Mouse (Mus musculus) liver, embryonic 16.5 days (tissue): ENCODE measurements around the gene Elk4. TPM values are rescaled to one million over a fixed set of nuclear protein-coding genes. Genes with fewer than 3 reads are reported as not detected.

Experiments
- ATAC-seq: fragments of 200-750 bp; cut with Nextera tagmentation; 2 replicates; pipeline ENCODE4 v1.8.0; 2017; ENCODE audit warnings: low read depth, mild to moderate bottlenecking, moderate number of reproducible peaks, moderate library complexity
- H3K27ac ChIP-seq: fragments of 300-500 bp; sonication (generic); 2 replicates; pipeline ENCODE4 v1.5.1; 2014; ENCODE audit warnings: mild to moderate bottlenecking, low read length
- H3K27me3 ChIP-seq: fragments of 300-500 bp; sonication (generic); 2 replicates; pipeline ENCODE4 v1.6.1; 2014; ENCODE audit warnings: low read depth, low read length, mixed read lengths; ENCODE audit not compliant: control insufficient read depth, insufficient read depth
- H3K36me3 ChIP-seq: fragments of 300-500 bp; sonication (generic); 2 replicates; pipeline ENCODE4 v1.6.1; 2014; ENCODE audit warnings: mild to moderate bottlenecking; ENCODE audit not compliant: control insufficient read depth, insufficient read depth
- H3K4me1 ChIP-seq: fragments of 300-500 bp; sonication (generic); 2 replicates; pipeline ENCODE4 v1.6.1; 2014; ENCODE audit warnings: low read depth, low read length, mixed read lengths; ENCODE audit not compliant: control insufficient read depth
- H3K4me2 ChIP-seq: fragments of 300-500 bp; sonication (generic); 2 replicates; pipeline ENCODE4 v1.6.1; 2014; ENCODE audit warnings: low read depth, low read length, mixed read lengths
- H3K4me3 ChIP-seq: fragments of 300-500 bp; sonication (generic); 2 replicates; pipeline ENCODE4 v1.5.1; 2014; ENCODE audit warnings: low read depth, mild to moderate bottlenecking, low read length
- H3K9ac ChIP-seq: fragments of 300-500 bp; sonication (generic); 2 replicates; pipeline ENCODE4 v1.6.1; 2014; ENCODE audit warnings: low read depth, low read length
- H3K9me3 ChIP-seq: fragments of 300-500 bp; sonication (generic); replicated peaks from 2 replicates; pipeline ENCODE4 v1.6.1; 2016; ENCODE audit warnings: low read length; ENCODE audit not compliant: control insufficient read depth
- WGBS: fragments of 180-500 bp; shearing (Covaris S2); extraction: QIAGEN DNeasy Blood & Tissue Kit; methylation state at CpG from one replicate; pipeline ENCODE4 v1.1.7; 2014; ENCODE audit not compliant: insufficient replicate concordance; 5-methylcytosine and 5-hydroxymethylcytosine counted together
- polyA plus RNA-seq: library from polyadenylated mRNA; unstranded; fragments of >200 nt; fragmentation: Nextera tagmentation; extraction: Ambion mirVana; gene quantifications from 2 replicates; pipeline ENCODE4 v1.2.1, GENCODE M21; 2015

The Elk4 gene
- polyA plus RNA-seq, 1 experiment from 2014 or later, result 10.0 TPM

- H3K36me3 ChIP-seq, result no peaks in the 10 kb centered on the region
- H3K4me2 ChIP-seq, result no peak overlapping the region
- no peak for ATAC-seq
- no peak overlapping the region for H3K4me3 ChIP-seq
- no peaks in the 10 kb centered on the region for H3K27me3 ChIP-seq
- no peak overlapping the region for H3K27ac ChIP-seq
- no peak overlapping the region for H3K9ac ChIP-seq
- H3K4me1 ChIP-seq, result no peaks in the 10 kb centered on the region
- H3K9me3 ChIP-seq, result no peaks in the 10 kb centered on the region
- 67% methylated on average over 9 of the region's 9 CpGs for WGBS
Measured at GRCm38 (mm10) chr1:132040201-132040621, 32.8 kb downstream of the Elk4 start.

- no peaks in the 10 kb centered on the region for H3K36me3 ChIP-seq
- no peaks in the 10 kb centered on the region for H3K9me3 ChIP-seq
- peaks cover 4% of the 10 kb centered on the region for H3K4me1 ChIP-seq
- H3K4me3 ChIP-seq, result no peak overlapping the region
- WGBS, result 60% methylated on average over 4 of the region's 4 CpGs
- no peak overlapping the region for H3K27ac ChIP-seq
- no peak for ATAC-seq
- H3K9ac ChIP-seq, result no peak overlapping the region
- no peak overlapping the region for H3K4me2 ChIP-seq
- no peaks in the 10 kb centered on the region for H3K27me3 ChIP-seq
Measured at GRCm38 (mm10) chr1:132043759-132044158, 36.4 kb downstream of the Elk4 start.

- Histone ChIP-seq H3K9ac (no peak overlapping the region), H3K36me3 (no peaks in the 10 kb centered on the region), H3K27me3 (no peaks in the 10 kb centered on the region), H3K4me2 (no peak overlapping the region), H3K9me3 (no peaks in the 10 kb centered on the region), H3K27ac (no peak overlapping the region), H3K4me1 (peaks cover 4% of the 10 kb centered on the region), H3K4me3 (no peak overlapping the region)
- 12% methylated on average over 15 of the region's 15 CpGs for WGBS
- ATAC-seq, result peak; percentile 62; the same call in 1 of the 2 replicates
Measured at GRCm38 (mm10) chr1:132046143-132046735, 38.8 kb downstream of the Elk4 start.

DNA sequence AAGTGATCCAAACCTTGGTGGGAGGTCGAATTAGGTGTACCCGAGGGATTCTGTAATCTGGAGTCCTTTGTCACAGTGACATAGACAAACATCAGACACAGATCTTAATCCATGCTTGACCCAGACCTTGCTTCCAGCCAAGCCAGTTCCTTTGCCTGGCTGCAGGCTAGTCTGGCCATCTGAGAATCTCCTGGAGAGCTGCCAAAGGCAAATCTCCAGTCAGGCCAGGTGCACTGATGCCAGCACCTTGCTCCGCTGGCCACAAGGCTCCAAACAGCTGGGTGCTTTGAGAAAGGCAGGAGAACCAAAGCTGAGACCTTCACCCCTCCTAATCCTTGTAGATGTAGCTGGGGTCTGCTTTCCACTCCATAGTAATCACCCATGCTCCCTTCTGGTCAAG, 44.3 kb downstream of the Elk4 start:
- Histone ChIP-seq H3K9ac (no peak overlapping the region), H3K27me3 (no peaks in the 10 kb centered on the region), H3K36me3 (no peaks in the 10 kb centered on the region), H3K9me3 (no peaks in the 10 kb centered on the region), H3K4me2 (no peak overlapping the region), H3K4me3 (no peak overlapping the region), H3K4me1 (no peaks in the 10 kb centered on the region), H3K27ac (no peak overlapping the region)
- 66% methylated on average over 3 of the region's 3 CpGs for WGBS
- ATAC-seq, result no peak

DNA sequence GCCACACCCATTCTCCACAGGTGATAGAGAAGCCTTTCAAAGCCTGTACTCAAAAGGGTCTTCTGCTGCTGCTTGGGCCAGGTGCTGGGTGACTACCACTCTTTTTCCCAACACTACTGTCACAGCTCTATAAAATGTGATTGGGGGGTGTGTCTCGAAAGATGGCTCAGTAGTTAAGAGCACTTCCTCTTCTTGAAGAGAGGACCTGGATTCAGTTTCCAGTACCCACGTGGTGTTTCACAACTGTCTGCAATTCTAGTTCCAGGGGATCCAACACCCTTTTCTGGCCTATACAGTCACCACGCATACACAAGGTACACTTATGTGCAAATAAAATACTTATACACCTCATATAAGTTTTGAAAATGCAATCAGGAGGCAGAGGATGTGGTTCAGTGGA, 47.0 kb downstream of the Elk4 start:
- Histone ChIP-seq H3K9me3 (no peaks in the 10 kb centered on the region), H3K27me3 (no peaks in the 10 kb centered on the region), H3K4me3 (no peak overlapping the region), H3K36me3 (no peaks in the 10 kb centered on the region), H3K27ac (no peak overlapping the region), H3K4me1 (no peaks in the 10 kb centered on the region), H3K9ac (no peak overlapping the region), H3K4me2 (no peak overlapping the region)
- ATAC-seq, result no peak
- 26% methylated on average over 3 of the region's 3 CpGs for WGBS

DNA sequence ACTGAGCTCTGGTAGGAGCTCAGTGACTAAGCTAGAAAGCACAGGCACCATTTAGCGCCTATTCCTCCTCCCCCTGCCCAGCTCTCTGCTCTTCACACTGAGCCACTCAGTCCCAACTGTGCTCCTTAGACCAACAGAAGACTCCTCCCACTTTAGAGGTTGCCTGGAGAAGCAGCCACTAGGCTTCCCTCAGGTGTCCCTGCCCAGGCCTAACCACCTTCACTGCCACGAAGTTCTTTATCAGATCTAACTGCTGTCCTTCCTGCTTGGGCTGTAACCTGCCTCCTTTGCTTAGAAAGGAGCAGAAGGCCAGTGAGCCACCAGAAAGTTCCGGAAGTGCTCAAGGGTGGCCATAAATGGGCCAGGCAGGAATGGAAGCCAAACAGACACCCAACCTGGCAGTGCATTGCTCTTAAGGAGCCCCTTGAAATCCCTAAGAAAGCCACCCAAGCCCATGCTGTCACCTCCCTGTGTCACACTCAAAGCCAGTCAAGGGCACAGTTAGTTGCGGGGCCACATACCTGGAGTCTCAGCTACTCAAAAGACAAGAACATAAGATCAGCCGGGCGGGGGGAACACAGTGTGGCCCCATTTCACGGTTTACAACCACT, 47.8 kb downstream of the Elk4 start:
- H3K9me3 ChIP-seq, result no peaks in the 10 kb centered on the region
- no peak overlapping the region for H3K9ac ChIP-seq
- H3K4me3 ChIP-seq, result no peak overlapping the region
- no peaks in the 10 kb centered on the region for H3K27me3 ChIP-seq
- H3K36me3 ChIP-seq, result no peaks in the 10 kb centered on the region
- H3K4me1 ChIP-seq, result no peaks in the 10 kb centered on the region
- whole genome bisulfite sequencing, result 57% methylated on average over 7 of the region's 7 CpGs
- ATAC-seq, result no peak
- H3K27ac ChIP-seq, result no peak overlapping the region
- no peak overlapping the region for H3K4me2 ChIP-seq

DNA sequence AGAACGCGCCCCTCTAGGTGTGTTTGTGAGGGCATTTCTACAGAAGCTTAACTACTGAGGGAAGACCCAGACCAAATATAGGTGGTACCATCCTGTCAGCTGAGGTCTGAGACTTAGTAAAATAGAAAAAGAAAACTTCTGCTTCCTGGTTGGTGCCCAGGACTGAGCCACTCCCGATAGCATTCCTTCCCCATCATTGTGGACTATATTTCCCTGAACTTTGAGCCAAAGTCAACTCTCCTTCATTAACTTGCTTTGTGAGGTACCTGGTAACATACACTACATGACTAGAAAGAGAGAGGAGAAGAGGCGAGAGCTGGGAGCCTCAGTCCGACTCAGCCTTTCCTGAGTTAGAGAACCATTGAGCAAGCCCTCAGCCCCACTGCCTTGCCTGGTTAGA, 51.2 kb downstream of the Elk4 start:
- Histone ChIP-seq H3K36me3 (no peaks in the 10 kb centered on the region), H3K9ac (no peak overlapping the region), H3K27ac (no peak overlapping the region), H3K4me2 (no peak overlapping the region), H3K4me3 (no peak overlapping the region), H3K4me1 (no peaks in the 10 kb centered on the region), H3K9me3 (no peaks in the 10 kb centered on the region), H3K27me3 (no peaks in the 10 kb centered on the region)
- ATAC-seq, result no peak
- 60% methylated on average over 5 of the region's 5 CpGs for WGBS

DNA sequence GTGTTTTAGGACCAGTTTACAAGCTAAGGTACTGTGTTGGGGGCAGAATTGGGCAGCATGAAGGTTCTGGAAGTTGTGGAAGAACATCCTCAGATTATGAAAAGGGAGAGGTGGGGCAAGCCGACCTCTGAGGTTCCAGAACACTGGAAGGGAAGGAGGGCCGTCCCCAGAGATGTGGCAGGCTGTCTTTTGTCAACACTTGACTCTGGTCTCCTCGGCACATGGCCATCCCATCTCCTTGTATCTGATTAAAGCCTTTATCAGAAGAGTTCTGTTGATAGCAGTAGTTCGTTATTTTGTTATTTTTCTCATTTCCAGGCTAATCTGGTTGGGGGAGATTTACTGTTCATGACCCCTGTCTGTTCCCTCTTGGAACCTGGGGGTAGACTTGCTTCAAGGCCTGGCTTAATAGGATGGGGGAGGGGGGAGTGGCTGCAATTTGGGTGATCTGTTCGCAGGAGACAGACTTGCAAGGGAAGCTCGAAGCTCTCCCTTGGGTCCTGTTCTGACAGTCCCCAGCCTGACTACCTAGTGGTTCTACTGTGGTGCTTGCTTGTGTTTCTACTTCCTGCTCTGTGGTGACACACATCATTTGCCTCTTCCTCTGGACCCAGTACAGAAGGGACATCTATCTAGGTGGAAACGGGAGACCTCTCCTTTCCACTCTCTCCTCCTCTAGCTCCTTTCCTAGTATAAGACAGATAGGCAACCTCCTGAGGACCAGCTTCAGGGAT, 52.8 kb downstream of the Elk4 start:
- Histone ChIP-seq H3K27me3 (no peaks in the 10 kb centered on the region), H3K4me3 (no peak overlapping the region), H3K27ac (no peak overlapping the region), H3K9ac (no peak overlapping the region), H3K4me1 (no peaks in the 10 kb centered on the region), H3K9me3 (no peaks in the 10 kb centered on the region), H3K36me3 (no peaks in the 10 kb centered on the region), H3K4me2 (no peak overlapping the region)
- no peak for ATAC-seq
- 30% methylated on average over 7 of the region's 7 CpGs for WGBS
